Mouse (Mus musculus) embryo, embryonic 10 days (tissue): ENCODE results near the gene Slco2b1.

Experiments
- DNase-seq: peaks from one replicate; pipeline ENCODE4 v3.0.0-alpha.2; 2015; ENCODE audit warnings: low spot score

Gene Slco2b1

GRCm38 (mm10) chr7:99649585-99649984 lies 61.6 kb downstream of the Slco2b1 start:
- DNase-seq, result no peak

GRCm38 (mm10) chr7:99648623-99649022 lies 62.5 kb downstream of the Slco2b1 start:
- peak; percentile 90 for DNase-seq

GRCm38 (mm10) chr7:99644701-99645100 lies 66.4 kb downstream of the Slco2b1 start:
- no peak for DNase-seq

- DNase-seq, result no peak
These were observed 69.1 kb downstream of the Slco2b1 start for GRCm38 (mm10) chr7:99642078-99642477.

- DNase-seq, result no peak
These were observed 69.9 kb downstream of the Slco2b1 start for GRCm38 (mm10) chr7:99641245-99641644.

GRCm38 (mm10) chr7:99633966-99634665 lies 77.0 kb downstream of the Slco2b1 start:
- DNase-seq, result no peak

GRCm38 (mm10) chr7:99632286-99632685 lies 78.9 kb downstream of the Slco2b1 start:
- DNase-seq, result peak; percentile 72

- DNase-seq, result no peak
These were observed 83.8 kb downstream of the Slco2b1 start for GRCm38 (mm10) chr7:99627366-99627765.

- peak; percentile 42 for DNase-seq
These were observed 84.5 kb downstream of the Slco2b1 start, which contains the start of gene Tpbgl for GRCm38 (mm10) chr7:99626376-99627270. TSS of gene Tpbgl (minus strand) at chr7:99627103.

- peak; percentile 91 for DNase-seq
These were observed 85.3 kb downstream of the Slco2b1 start for GRCm38 (mm10) chr7:99625722-99626375.

- DNase-seq, result peak; percentile 61
These were observed 92.3 kb downstream of the Slco2b1 start for GRCm38 (mm10) chr7:99618860-99619259.

GRCm38 (mm10) chr7:99618264-99618663 lies 92.9 kb downstream of the Slco2b1 start:
- DNase-seq, result no peak
